8 mouse cellular contexts compared by ENCODE assay signal in the genomic region with DNA sequence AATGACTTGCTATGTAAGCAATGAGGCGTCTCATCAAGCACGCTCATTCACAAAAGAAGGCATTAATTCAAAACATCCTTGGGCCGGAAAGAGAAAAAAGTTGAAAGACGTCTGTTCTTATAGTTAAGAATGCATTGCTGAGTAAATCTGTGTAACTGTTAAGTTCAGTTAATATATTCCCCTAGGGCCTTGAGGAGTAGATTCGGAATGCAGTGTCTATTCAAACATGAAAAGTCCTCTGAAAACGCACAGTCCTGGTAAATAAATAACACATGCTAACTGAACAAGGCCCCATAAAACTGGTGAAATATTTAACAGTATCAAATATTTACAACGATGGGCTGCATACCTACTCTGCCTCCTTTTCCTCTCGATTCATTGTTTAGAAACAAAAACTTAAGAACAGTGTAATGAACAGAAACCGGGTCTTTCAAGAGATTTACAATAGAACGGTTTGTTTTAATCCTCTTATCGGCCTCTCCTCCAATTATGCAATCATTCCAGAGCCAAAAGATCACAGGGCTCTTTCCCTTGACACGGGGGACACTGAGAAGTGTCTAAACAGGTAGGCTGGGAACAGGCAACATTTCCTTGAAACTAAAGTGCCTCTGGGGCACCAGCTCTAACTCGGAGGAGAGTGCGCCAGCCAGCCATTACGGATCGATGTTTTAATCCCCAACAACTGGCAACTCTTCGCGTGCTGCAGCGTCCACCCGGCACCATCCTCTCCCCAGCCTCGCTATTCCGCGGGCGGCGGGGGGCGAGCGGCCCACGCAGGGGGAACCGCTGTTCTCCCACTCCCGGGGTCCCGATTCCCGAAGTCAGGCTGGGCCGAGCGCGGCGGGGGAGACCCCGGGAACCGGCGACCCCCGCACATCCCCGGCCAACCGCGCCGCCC. TPM values are rescaled to one million over a fixed set of nuclear protein-coding genes. Genes with fewer than 3 reads are reported as not detected.
A peak's percentile ranks its signal among the peaks of the same experiment; 100 is the strongest.
DNase-seq lines count a peak whose midpoint lies in the region; ATAC-seq and TF ChIP-seq lines count a peak whose summit lies in the region.

No protein-coding gene starts in this region.

- peak overlapping the region; percentile 74 for H3K4me2 ChIP-seq in forebrain, embryonic 13.5 days
- peak overlapping the region; percentile 92 for H3K4me2 ChIP-seq in intestine, postnatal 0 days (replicated peaks; ENCODE audit: low read depth)
- H3K4me2 ChIP-seq in lung, embryonic 14.5 days: peak overlapping the region; percentile 86

- no peaks in the 10 kb centered on the region; the same call in none of the 2 replicates for H3K4me1 ChIP-seq in bone marrow, adult 2 months (ENCODE audit: control insufficient read depth, insufficient read depth, low read length)
- peaks cover 14% of the 10 kb centered on the region for H3K4me1 ChIP-seq in forebrain, embryonic 13.5 days
- H3K4me1 ChIP-seq in intestine, postnatal 0 days (replicated peaks; ENCODE audit: control insufficient read depth, insufficient read depth, low read length): no peaks in the 10 kb centered on the region
- H3K4me1 ChIP-seq in lung, embryonic 14.5 days (ENCODE audit: insufficient read depth): no peaks in the 10 kb centered on the region

- peak overlapping the region; percentile 73 for H3K9ac ChIP-seq in forebrain, embryonic 13.5 days
- H3K9ac ChIP-seq in intestine, postnatal 0 days (ENCODE audit: low read depth, low read length): peak overlapping the region; percentile 71
- H3K9ac ChIP-seq in lung, embryonic 14.5 days: peak overlapping the region; percentile 74

- TF ChIP-seq POLR2A in bone marrow, adult 2 months (IDR thresholded peaks at IDR 0.05; ENCODE audit: borderline replicate concordance, control insufficient read depth, low read depth, low read length): no peak

- ATAC-seq in forebrain, embryonic 13.5 days: peak; percentile 52
- ATAC-seq in intestine, postnatal 0 days: peak; percentile 28
- peak; percentile 16 for ATAC-seq in lung, embryonic 14.5 days (ENCODE audit: insufficient read depth)
- ATAC-seq in monocyte, adult 5-6 weeks (replicated peaks; ENCODE audit: insufficient number of reproducible peaks, low FRiP score, low TSS enrichment, poor library complexity, severe bottlenecking): no peak

- 9% methylated on average over 44 of the region's 44 CpGs for WGBS in bone marrow, adult 2 months
- 1% methylated on average over 40 of the region's 44 CpGs for WGBS in forebrain, embryonic 13.5 days
- 3% methylated on average over 43 of the region's 44 CpGs for WGBS in intestine, postnatal 0 days
- 1% methylated on average over 44 of the region's 44 CpGs for WGBS in lung, embryonic 14.5 days

- peak; percentile 30 to 48 for DNase-seq in spleen, adult 18-20 months
- DNase-seq in spleen, adult 12 weeks (ENCODE audit: low spot score): no peak
- peak; percentile 47 for DNase-seq in lung, embryonic 14.5 days
- DNase-seq in retina, postnatal 7 days (ENCODE audit: low read depth, low spot score): peak; percentile 11

- H3K9me3 ChIP-seq in forebrain, embryonic 13.5 days (replicated peaks): no peaks in the 10 kb centered on the region
- peaks cover 4% of the 10 kb centered on the region; the same call in 1 of the 2 replicates for H3K9me3 ChIP-seq in intestine, postnatal 0 days (ENCODE audit: control insufficient read depth)
- peaks cover 3% of the 10 kb centered on the region; the same call in 1 of the 2 replicates for H3K9me3 ChIP-seq in lung, embryonic 14.5 days (ENCODE audit: low read depth, low read length)

- H3K4me3 ChIP-seq in bone marrow, adult 2 months (replicated peaks; ENCODE audit: control insufficient read depth, low read depth, low read length): peak overlapping the region; percentile 79
- peak overlapping the region; percentile 70 for H3K4me3 ChIP-seq in forebrain, embryonic 13.5 days
- peak overlapping the region; percentile 83 for H3K4me3 ChIP-seq in intestine, postnatal 0 days (ENCODE audit: low read depth, low read length)
- peak overlapping the region; percentile 82 for H3K4me3 ChIP-seq in lung, embryonic 14.5 days (ENCODE audit: low read depth, low read length)

- H3K27ac ChIP-seq in bone marrow, adult 2 months (ENCODE audit: control insufficient read depth, insufficient read depth, low read depth, low read length, poor library complexity): peak overlapping the region; percentile 98; the same call in 1 of the 2 replicates
- H3K27ac ChIP-seq in forebrain, embryonic 13.5 days: peak overlapping the region; percentile 92
- H3K27ac ChIP-seq in intestine, postnatal 0 days (ENCODE audit: low read depth, low read length): peak overlapping the region; percentile 93
- peak overlapping the region; percentile 85 for H3K27ac ChIP-seq in lung, embryonic 14.5 days (ENCODE audit: low read depth)

- no peaks in the 10 kb centered on the region for H3K36me3 ChIP-seq in forebrain, embryonic 13.5 days (ENCODE audit: poor library complexity, severe bottlenecking)
- no peaks in the 10 kb centered on the region for H3K36me3 ChIP-seq in intestine, postnatal 0 days (ENCODE audit: control insufficient read depth, insufficient read depth)
- no peaks in the 10 kb centered on the region for H3K36me3 ChIP-seq in lung, embryonic 14.5 days (ENCODE audit: insufficient read depth)

- TF ChIP-seq CTCF in bone marrow, adult 2 months (IDR thresholded peaks at IDR 0.05; ENCODE audit: control insufficient read depth, insufficient read depth, low read length): no peak
- no peak for TF ChIP-seq CTCF in intestine, postnatal 0 days (IDR thresholded peaks at IDR 0.05; ENCODE audit: low read depth)
- TF ChIP-seq CTCF in lung, embryonic 14.5 days (IDR thresholded peaks at IDR 0.05; ENCODE audit: low read depth): no peak

- no peaks in the 10 kb centered on the region for H3K27me3 ChIP-seq in forebrain, embryonic 13.5 days
- H3K27me3 ChIP-seq in intestine, postnatal 0 days (replicated peaks; ENCODE audit: control insufficient read depth, insufficient read depth, low read length): no peaks in the 10 kb centered on the region
- no peaks in the 10 kb centered on the region for H3K27me3 ChIP-seq in lung, embryonic 14.5 days (ENCODE audit: insufficient read depth, low read length)

RNA-seq across cellular contexts. Expression of a gene that starts 1.2 kb away (rescaled TPM):
- polyA plus RNA-seq in bone marrow, adult 2 months (2011; ENCODE audit: insufficient read depth, insufficient read length, low replicate concordance, missing spikeins): 8.9 and 10.7 TPM in 2 replicates
- polyA plus RNA-seq in forebrain, embryonic 13.5 days (2015; fragmentation: Nextera tagmentation; extraction: Ambion mirVana): 43.1 and 45.7 TPM in 2 replicates
- 20.9 and 21.9 TPM in 2 replicates for polyA plus RNA-seq in intestine, postnatal 0 days (2015; fragmentation: Nextera tagmentation; extraction: Ambion mirVana)
- 30.1 TPM in 2 replicates for polyA plus RNA-seq in lung, embryonic 14.5 days (2014; fragmentation: Nextera tagmentation; extraction: Ambion mirVana)
- 16.6 to 20.8 TPM (median 18.0 TPM) in 3 replicates for total RNA-seq in monocyte, adult 5-6 weeks (2017)

RNA-seq across cellular contexts. Expression of a gene that starts 23.0 kb away (rescaled TPM):
- not detected in 2 replicates for polyA plus RNA-seq in bone marrow, adult 2 months (2011; ENCODE audit: insufficient read depth, insufficient read length, low replicate concordance, missing spikeins)
- not detected in 2 replicates for polyA plus RNA-seq in forebrain, embryonic 13.5 days (2015; fragmentation: Nextera tagmentation; extraction: Ambion mirVana)
- polyA plus RNA-seq in intestine, postnatal 0 days (2015; fragmentation: Nextera tagmentation; extraction: Ambion mirVana): not detected in 2 replicates
- not detected in 2 replicates for polyA plus RNA-seq in lung, embryonic 14.5 days (2014; fragmentation: Nextera tagmentation; extraction: Ambion mirVana)
- not detected in 3 replicates for total RNA-seq in monocyte, adult 5-6 weeks (2017)

RNA-seq across cellular contexts. Expression of a gene that starts 36.8 kb away (rescaled TPM):
- not detected in 2 replicates for polyA plus RNA-seq in bone marrow, adult 2 months (2011; ENCODE audit: insufficient read depth, insufficient read length, low replicate concordance, missing spikeins)
- polyA plus RNA-seq in forebrain, embryonic 13.5 days (2015; fragmentation: Nextera tagmentation; extraction: Ambion mirVana): 0.08 TPM in 1 of 2 replicates, not detected in the other
- not detected in 2 replicates for polyA plus RNA-seq in intestine, postnatal 0 days (2015; fragmentation: Nextera tagmentation; extraction: Ambion mirVana)
- polyA plus RNA-seq in lung, embryonic 14.5 days (2014; fragmentation: Nextera tagmentation; extraction: Ambion mirVana): 0.11 and 0.39 TPM in 2 replicates
- not detected in 3 replicates for total RNA-seq in monocyte, adult 5-6 weeks (2017)

RNA-seq across cellular contexts. Expression of a gene that starts 52.6 kb away (rescaled TPM):
- polyA plus RNA-seq in bone marrow, adult 2 months (2011; ENCODE audit: insufficient read depth, insufficient read length, low replicate concordance, missing spikeins): not detected in 2 replicates
- 0.05 and 0.10 TPM in 2 replicates for polyA plus RNA-seq in forebrain, embryonic 13.5 days (2015; fragmentation: Nextera tagmentation; extraction: Ambion mirVana)
- polyA plus RNA-seq in intestine, postnatal 0 days (2015; fragmentation: Nextera tagmentation; extraction: Ambion mirVana): 7.3 and 9.5 TPM in 2 replicates
- polyA plus RNA-seq in lung, embryonic 14.5 days (2014; fragmentation: Nextera tagmentation; extraction: Ambion mirVana): 0.09 TPM in 1 of 2 replicates, not detected in the other
- total RNA-seq in monocyte, adult 5-6 weeks (2017): not detected in 3 replicates
